Mouse (Mus musculus) embryo, embryonic 11.5 days (tissue): ENCODE measurements around the gene Smurf1.

Experiments
- DNase-seq: peaks from one replicate; pipeline ENCODE4 v3.0.0-alpha.2; 2012; ENCODE audit warnings: low read depth, low spot score

Gene Smurf1

GRCm38 (mm10) chr5:144915828-144916227 lies 49.8 kb downstream of the Smurf1 start:
- DNase-seq: no peak

GRCm38 (mm10) chr5:144914433-144914906 lies 51.2 kb downstream of the Smurf1 start:
- no peak for DNase-seq

- DNase-seq: no peak
Observed at GRCm38 (mm10) chr5:144913923-144914322, 51.7 kb downstream of the Smurf1 start.

GRCm38 (mm10) chr5:144913361-144913760 lies 52.3 kb downstream of the Smurf1 start:
- no peak for DNase-seq

GRCm38 (mm10) chr5:144912519-144913310 lies 52.9 kb downstream of the Smurf1 start:
- no peak for DNase-seq

GRCm38 (mm10) chr5:144909521-144909920 lies 56.1 kb downstream of the Smurf1 start:
- no peak for DNase-seq

GRCm38 (mm10) chr5:144907591-144907990 lies 58.1 kb downstream of the Smurf1 start:
- no peak for DNase-seq

- DNase-seq: no peak
Observed at GRCm38 (mm10) chr5:144904356-144905134, 61.1 kb downstream of the Smurf1 start.

- DNase-seq: no peak
Observed at GRCm38 (mm10) chr5:144901791-144902190, 63.9 kb downstream of the Smurf1 start.

GRCm38 (mm10) chr5:144901035-144901434 lies 64.6 kb downstream of the Smurf1 start:
- DNase-seq: no peak

GRCm38 (mm10) chr5:144898448-144899052 lies 67.1 kb downstream of the Smurf1 start:
- DNase-seq: no peak

- DNase-seq: no peak
Observed at GRCm38 (mm10) chr5:144897881-144898280, 67.8 kb downstream of the Smurf1 start.

- DNase-seq: no peak
Observed at GRCm38 (mm10) chr5:144891276-144891675, 74.4 kb downstream of the Smurf1 start.

GRCm38 (mm10) chr5:144885968-144886650 lies 79.5 kb downstream of the Smurf1 start:
- no peak for DNase-seq

GRCm38 (mm10) chr5:144884629-144885217 lies 80.9 kb downstream of the Smurf1 start:
- DNase-seq: no peak

- no peak for DNase-seq
Observed at GRCm38 (mm10) chr5:144881670-144882399, 83.8 kb downstream of the Smurf1 start.

- no peak for DNase-seq
Observed at GRCm38 (mm10) chr5:144877021-144877420, 88.6 kb downstream of the Smurf1 start.

- peak; percentile 42 for DNase-seq
Observed at GRCm38 (mm10) chr5:144875892-144876291, 89.8 kb downstream of the Smurf1 start.

GRCm38 (mm10) chr5:144875227-144875626 lies 90.4 kb downstream of the Smurf1 start:
- no peak for DNase-seq

- DNase-seq: no peak
Observed at GRCm38 (mm10) chr5:144872867-144873266, 92.8 kb downstream of the Smurf1 start.

- DNase-seq: no peak
Observed at GRCm38 (mm10) chr5:144872326-144872725, 93.3 kb downstream of the Smurf1 start.
